Mouse (Mus musculus): ENCODE measurements at regions not wholly inside any gene's neighbourhood (a gene's known extent, or its start where the extent isn't known, plus 50 kb on each side); places are given as distances from the start of the nearest gene placed in this dataset.

- DNase-seq (ENCODE audit: low read depth, low spot score) = peak; percentile 11
Observed at GRCm38 (mm10) chr8:31518903-31519302, 1909.6 kb upstream of the 5930422O12Rik start.

- DNase-seq (ENCODE audit: low read depth, low spot score) = peak; percentile 65
Observed at GRCm38 (mm10) chr8:31520991-31521448, 1907.5 kb upstream of the 5930422O12Rik start.

- no peak for DNase-seq (ENCODE audit: low read depth, low spot score)
Observed at GRCm38 (mm10) chr8:31525071-31525470, 1903.4 kb upstream of the 5930422O12Rik start.

- no peak for DNase-seq (ENCODE audit: low read depth, low spot score)
Observed at GRCm38 (mm10) chr8:31539251-31539650, 1889.3 kb upstream of the 5930422O12Rik start.

- DNase-seq (ENCODE audit: low read depth, low spot score) = no peak
Observed at GRCm38 (mm10) chr8:31541646-31542045, 1886.9 kb upstream of the 5930422O12Rik start.

- no peak for DNase-seq (ENCODE audit: low read depth, low spot score)
Observed at GRCm38 (mm10) chr8:31574136-31574535, 1854.4 kb upstream of the 5930422O12Rik start.

GRCm38 (mm10) chr8:31576129-31576528 is 1852.4 kb upstream of the 5930422O12Rik start:
- DNase-seq (ENCODE audit: low read depth, low spot score) = no peak

GRCm38 (mm10) chr8:31584661-31585060 is 1843.8 kb upstream of the 5930422O12Rik start:
- DNase-seq (ENCODE audit: low read depth, low spot score) = no peak

GRCm38 (mm10) chr8:31599536-31599935 is 1829.0 kb upstream of the 5930422O12Rik start:
- no peak for DNase-seq (ENCODE audit: low read depth, low spot score)

GRCm38 (mm10) chr8:31600979-31601378 is 1827.5 kb upstream of the 5930422O12Rik start:
- DNase-seq (ENCODE audit: low read depth, low spot score) = no peak

- no peak for DNase-seq (ENCODE audit: low read depth, low spot score)
Observed at GRCm38 (mm10) chr8:31616501-31616900, 1812.0 kb upstream of the 5930422O12Rik start.

GRCm38 (mm10) chr8:31627708-31628107 is 1800.8 kb upstream of the 5930422O12Rik start:
- no peak for DNase-seq (ENCODE audit: low read depth, low spot score)

GRCm38 (mm10) chr8:31628146-31628545 is 1800.4 kb upstream of the 5930422O12Rik start:
- no peak for DNase-seq (ENCODE audit: low read depth, low spot score)

GRCm38 (mm10) chr8:31638417-31638816 is 1790.1 kb upstream of the 5930422O12Rik start:
- no peak for DNase-seq (ENCODE audit: low read depth, low spot score)

GRCm38 (mm10) chr8:31663717-31664116 is 1764.8 kb upstream of the 5930422O12Rik start:
- no peak for DNase-seq (ENCODE audit: low read depth, low spot score)

GRCm38 (mm10) chr8:31665485-31665884 is 1763.0 kb upstream of the 5930422O12Rik start:
- no peak for DNase-seq (ENCODE audit: low read depth, low spot score)

GRCm38 (mm10) chr8:31704168-31704567 is 1724.3 kb upstream of the 5930422O12Rik start:
- DNase-seq (ENCODE audit: low read depth, low spot score) = no peak

GRCm38 (mm10) chr8:31713321-31714076 is 1715.0 kb upstream of the 5930422O12Rik start:
- DNase-seq (ENCODE audit: low read depth, low spot score) = no peak

- no peak for DNase-seq (ENCODE audit: low read depth, low spot score)
Observed at GRCm38 (mm10) chr8:31714077-31714458, 1714.4 kb upstream of the 5930422O12Rik start.

- no peak for DNase-seq (ENCODE audit: low read depth, low spot score)
Observed at GRCm38 (mm10) chr8:31720021-31720420, 1708.5 kb upstream of the 5930422O12Rik start.

GRCm38 (mm10) chr8:31720585-31720984 is 1707.9 kb upstream of the 5930422O12Rik start:
- no peak for DNase-seq (ENCODE audit: low read depth, low spot score)

- DNase-seq (ENCODE audit: low read depth, low spot score) = no peak
Observed at GRCm38 (mm10) chr8:31725430-31725829, 1703.1 kb upstream of the 5930422O12Rik start.

- DNase-seq (ENCODE audit: low read depth, low spot score) = no peak
Observed at GRCm38 (mm10) chr8:31735610-31736009, 1692.9 kb upstream of the 5930422O12Rik start.

Data from ZHBTc4 (cell line).